8 mouse cellular contexts compared by ENCODE assay signal in the genomic region with DNA sequence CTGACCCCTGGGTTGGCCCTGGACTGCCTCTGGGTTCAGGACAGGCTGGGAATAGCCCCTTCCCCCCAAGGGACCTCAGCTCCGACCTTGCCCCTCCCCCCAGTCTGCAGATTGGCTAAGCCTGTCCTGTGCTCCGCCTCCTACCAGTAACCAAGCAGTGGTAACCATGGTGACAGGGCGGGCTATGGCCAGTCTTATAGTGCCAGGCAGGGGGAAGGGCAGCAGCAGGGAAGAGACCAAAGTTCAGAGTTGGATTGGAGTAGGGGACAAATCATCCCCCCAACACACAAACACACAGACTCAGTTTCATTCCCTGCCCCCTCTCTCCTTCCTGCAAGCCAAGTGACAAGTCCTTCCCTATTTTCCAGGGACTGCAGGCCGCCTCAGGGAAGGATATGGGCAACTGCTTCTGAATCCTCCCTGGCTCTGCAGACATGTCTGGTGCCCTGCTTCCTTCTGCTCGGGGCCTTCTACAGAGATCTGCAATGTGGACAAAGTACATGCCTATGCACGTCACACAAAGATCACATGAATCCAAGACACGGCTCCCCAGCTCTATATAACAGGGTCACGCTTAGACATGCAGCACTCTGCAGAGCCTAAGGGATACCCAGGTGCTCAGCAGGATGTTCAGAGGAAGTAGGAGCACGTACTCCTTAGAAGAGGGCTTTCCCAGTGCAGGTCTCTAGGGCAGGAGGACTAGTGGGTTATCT. TPM values are rescaled to one million over a fixed set of nuclear protein-coding genes. Genes with fewer than 3 reads are reported as not detected.
A peak's percentile ranks its signal among the peaks of the same experiment; 100 is the strongest.
DNase-seq lines count a peak whose midpoint lies in the region; ATAC-seq and TF ChIP-seq lines count a peak whose summit lies in the region.

No protein-coding gene starts in this region.

- H3K4me3 ChIP-seq in CH12.LX (replicated peaks in 1 of 3; ENCODE audit: low read depth in 2 of 3, low read length in 2 of 3, poor library complexity in 1 of 3) = no peak overlapping the region
- H3K4me3 ChIP-seq in forebrain, embryonic 13.5 days = no peak overlapping the region
- H3K4me3 ChIP-seq in intestine, embryonic 16.5 days (ENCODE audit: low read length) = no peak overlapping the region
- no peak overlapping the region for H3K4me3 ChIP-seq in stomach, embryonic 14.5 days (ENCODE audit: low read depth, low read length)

- TF ChIP-seq EP300 in CH12.LX (IDR thresholded peaks at IDR 0.05; ENCODE audit: low read length) = no peak

- no peak for TF ChIP-seq RAD21 in CH12.LX (IDR thresholded peaks at IDR 0.05; ENCODE audit: low read depth, low read length)

- dilution Hi-C loops in CH12.LX (cut with MboI; ENCODE audit: extremely low pct_ligation_motif_present, extremely low pct_unique_long_range_greater_than_20kb, low sequenced_read_pairs) = no loop called here

- no peaks in the 10 kb centered on the region for H3K9me3 ChIP-seq in CH12.LX (replicated peaks; ENCODE audit: low read length)
- no peaks in the 10 kb centered on the region for H3K9me3 ChIP-seq in forebrain, embryonic 13.5 days (replicated peaks)
- H3K9me3 ChIP-seq in intestine, embryonic 16.5 days (ENCODE audit: control insufficient read depth, low read length) = no peaks in the 10 kb centered on the region
- H3K9me3 ChIP-seq in stomach, embryonic 14.5 days (ENCODE audit: control insufficient read depth, low read depth, low read length) = no peaks in the 10 kb centered on the region

- no peak for TF ChIP-seq POLR2A in CH12.LX (IDR thresholded peaks at IDR 0.05; ENCODE audit: low read depth, low read length)

- H3K36me3 ChIP-seq in CH12.LX (replicated peaks in 1 of 2; ENCODE audit: control insufficient read depth in 1 of 2, insufficient read depth in 1 of 2, low read length in 1 of 2) = no peaks in the 10 kb centered on the region
- H3K36me3 ChIP-seq in forebrain, embryonic 13.5 days (ENCODE audit: poor library complexity, severe bottlenecking) = peaks cover 24% of the 10 kb centered on the region
- H3K36me3 ChIP-seq in intestine, embryonic 16.5 days (ENCODE audit: control insufficient read depth, insufficient read depth, low read length) = 0 out of 2 replicates have a peak, but pooled peaks cover 8% of the 10 kb centered on the region
- H3K36me3 ChIP-seq in stomach, embryonic 14.5 days (ENCODE audit: control insufficient read depth, insufficient read depth, low read length) = peaks cover 19% of the 10 kb centered on the region; the same call in 1 of the 2 replicates

- no peak overlapping the region for H3K9ac ChIP-seq in CH12.LX (ENCODE audit: insufficient read depth, low read depth)
- peak overlapping the region; percentile 54 for H3K9ac ChIP-seq in forebrain, embryonic 13.5 days
- peak overlapping the region; percentile 45 for H3K9ac ChIP-seq in intestine, embryonic 16.5 days (ENCODE audit: low read depth, low read length)
- H3K9ac ChIP-seq in stomach, embryonic 14.5 days (replicated peaks; ENCODE audit: low read depth, low read length) = no peak overlapping the region

- H3K4me1 ChIP-seq in CH12.LX (ENCODE audit: control insufficient read depth in 1 of 2, insufficient read depth in 2 of 2) = peaks cover 11 to 31% of the 10 kb centered on the region in 2 experiments
- peaks cover 93% of the 10 kb centered on the region for H3K4me1 ChIP-seq in forebrain, embryonic 13.5 days
- peaks cover 66% of the 10 kb centered on the region for H3K4me1 ChIP-seq in intestine, embryonic 16.5 days (ENCODE audit: control insufficient read depth, insufficient read depth, low read length)
- peaks cover 52% of the 10 kb centered on the region for H3K4me1 ChIP-seq in stomach, embryonic 14.5 days (ENCODE audit: control insufficient read depth, insufficient read depth, low read length)

- no peak overlapping the region for H3K27ac ChIP-seq in CH12.LX (ENCODE audit: insufficient read depth, low read depth)
- peak overlapping the region; percentile 96 for H3K27ac ChIP-seq in forebrain, embryonic 13.5 days
- peak overlapping the region; percentile 75 for H3K27ac ChIP-seq in intestine, embryonic 16.5 days (ENCODE audit: low read length)
- H3K27ac ChIP-seq in stomach, embryonic 14.5 days (ENCODE audit: low read length) = peak overlapping the region; percentile 48

- H3K79me2 ChIP-seq in CH12.LX (replicated peaks; ENCODE audit: control insufficient read depth, extremely low read depth, insufficient read depth, poor library complexity, severe bottlenecking) = no peaks in the 10 kb centered on the region

- in situ Hi-C loops in CH12.LX (cut with MboI; ENCODE audit: low pct_ligation_motif_present, low pct_unique_long_range_greater_than_20kb, low sequenced_read_pairs) = no loop called here

- peak; percentile 96 for ATAC-seq in forebrain, embryonic 13.5 days
- ATAC-seq in intestine, embryonic 16.5 days = peak; percentile 84
- ATAC-seq in megakaryocyte progenitor cell, adult 5-6 weeks (replicated peaks; ENCODE audit: poor library complexity) = 0 out of 2 replicates have a peak, but pooled peaks have one; percentile 17
- peak; percentile 87 for ATAC-seq in stomach, embryonic 14.5 days (ENCODE audit: insufficient number of reproducible peaks, insufficient read depth, low FRiP score, low read depth)
- ATAC-seq in CD4-positive, CD25-positive, alpha-beta regulatory T cell, adult 4 months = no peak

- no peak overlapping the region for H3K4me2 ChIP-seq in CH12.LX (ENCODE audit: insufficient read depth, low read depth, poor library complexity, severe bottlenecking)
- H3K4me2 ChIP-seq in forebrain, embryonic 13.5 days = peak overlapping the region; percentile 50
- peak overlapping the region; percentile 45 for H3K4me2 ChIP-seq in intestine, embryonic 16.5 days (ENCODE audit: low read depth, low read length)
- peak overlapping the region; percentile 6; the same call in 1 of the 2 replicates for H3K4me2 ChIP-seq in stomach, embryonic 14.5 days (replicated peaks; ENCODE audit: low read depth, low read length)

- DNase-seq in CH12.LX (ENCODE audit: extremely low read depth) = peak; percentile 24
- DNase-seq in adrenal gland, adult 8-10 months = peak; percentile 69
- DNase-seq in left cerebral cortex, postnatal 14 days (ENCODE audit: low spot score in 2 of 2) = peak; percentile 71 to 89

- intact Hi-C loops in left cerebral cortex, postnatal 14 days (cut with DNase I) = no loop called here

- H3K27me3 ChIP-seq in CH12.LX (replicated peaks) = peaks cover 85% of the 10 kb centered on the region
- H3K27me3 ChIP-seq in forebrain, embryonic 13.5 days = no peaks in the 10 kb centered on the region
- no peaks in the 10 kb centered on the region for H3K27me3 ChIP-seq in intestine, embryonic 16.5 days (replicated peaks; ENCODE audit: control insufficient read depth, insufficient read depth, low read length)
- no peaks in the 10 kb centered on the region for H3K27me3 ChIP-seq in stomach, embryonic 14.5 days (ENCODE audit: control insufficient read depth, insufficient read depth, low read length)

- 16% methylated on average over 9 of the region's 9 CpGs for WGBS in forebrain, embryonic 13.5 days
- 17% methylated on average over 9 of the region's 9 CpGs for WGBS in intestine, embryonic 16.5 days
- 22% methylated on average over 9 of the region's 9 CpGs for WGBS in stomach, embryonic 14.5 days

- no peak for TF ChIP-seq CTCF in CH12.LX (conservative IDR thresholded peaks at IDR 0.05 in 1 of 2, IDR thresholded peaks at IDR 0.05 in 1 of 2; ENCODE audit: low read depth in 2 of 2, low read length in 2 of 2)

TF ChIP-seq in CH12.LX, 34 proteins besides CTCF, POLR2A, EP300 and RAD21:
- no peak for TF ChIP-seq ZC3H11A (IDR thresholded peaks at IDR 0.05; ENCODE audit: low read depth, low read length)
- no peak for TF ChIP-seq NRF1 (IDR thresholded peaks at IDR 0.05; ENCODE audit: low read depth, low read length)
- no peak for TF ChIP-seq MEF2A (IDR thresholded peaks at IDR 0.05; ENCODE audit: borderline replicate concordance, low read depth, low read length)
- TF ChIP-seq UBTF (IDR thresholded peaks at IDR 0.05; ENCODE audit: low read depth, low read length) = no peak

RNA-seq across cellular contexts. Expression of a gene that starts 14.5 kb away (rescaled TPM):
- total RNA-seq in CH12.LX (2012; rRNA removed) = 0.13 and 0.21 TPM in 2 replicates
- not detected in 2 replicates for total RNA-seq in CH12.LX (2014; rRNA removed)
- polyA plus RNA-seq in CH12.LX (2012; ENCODE audit: insufficient read length, low read depth) = 0.11 and 0.14 TPM in 2 replicates
- total RNA-seq in adrenal gland, adult 8-10 months (2022) = 10 to 100 TPM; 49.6 to 81.8 (median 63.1) TPM
- polyA plus RNA-seq in forebrain, embryonic 13.5 days (2015; fragmentation: Nextera tagmentation; extraction: Ambion mirVana) = 62.9 and 76.1 TPM in 2 replicates
- polyA plus RNA-seq in intestine, embryonic 16.5 days (2015; fragmentation: Nextera tagmentation; extraction: Ambion mirVana) = 45.8 and 54.8 TPM in 2 replicates
- total RNA-seq in left cerebral cortex, postnatal 14 days (2021) = 100 to 1,000 TPM; 168 to 174 TPM
- total RNA-seq in megakaryocyte progenitor cell, adult 5-6 weeks (2015) = 0.07 TPM in 1 of 2 replicates, not detected in the other
- 0.24 TPM in 1 of 2 replicates, not detected in the other for total RNA-seq in megakaryocyte progenitor cell, adult 5-6 weeks (2017)
- polyA plus RNA-seq in stomach, embryonic 14.5 days (2014; fragmentation: Nextera tagmentation; extraction: Ambion mirVana) = 79.8 and 84.0 TPM in 2 replicates
- polyA plus RNA-seq in CD4-positive, CD25-positive, alpha-beta regulatory T cell, adult 4 months (2017; shearing (Covaris generic)) = under 1 TPM; 0.39 to 0.65 TPM

Comparison
In these comparisons a context has a peak if more than half of its experiments do, and no peak if none do; other contexts are left out.
1. DNase-seq: peak in every context shown above with its lines; median percentile 80 in left cerebral cortex, postnatal 14 days; 69 in adrenal gland, adult 8-10 months; 24 in CH12.LX.
2. H3K9ac ChIP-seq: peak in forebrain, embryonic 13.5 days (single experiment) and intestine, embryonic 16.5 days (single experiment); none in CH12.LX (single experiment) and stomach, embryonic 14.5 days (single experiment).
3. RNA of a gene that starts 14.5 kb away (polyA plus RNA-seq): 79.8 to 84.0 TPM in stomach, embryonic 14.5 days, 62.9 to 76.1 TPM in forebrain, embryonic 13.5 days and 45.8 to 54.8 TPM in intestine, embryonic 16.5 days; 0.39 to 0.65 TPM in CD4-positive, CD25-positive, alpha-beta regulatory T cell, adult 4 months and 0.11 to 0.14 TPM in CH12.LX; every median in the first group is over 10 times any median in the second.